Mouse (Mus musculus) embryonic facial prominence, embryonic 15.5 days (tissue): ENCODE measurements around the gene Ddx31. TPM values are rescaled to one million over a fixed set of nuclear protein-coding genes. Genes with fewer than 3 reads are reported as not detected.

ENCODE experiments used
- ATAC-seq: fragments of 200-750 bp; cut with Nextera tagmentation; 2 replicates; pipeline ENCODE4 v1.8.0; 2017; ENCODE audit warnings: low read depth, moderate TSS enrichment; ENCODE audit not compliant: insufficient number of reproducible peaks, low FRiP score, low TSS enrichment
- H3K27ac ChIP-seq: fragments of 300-500 bp; sonication (generic); replicated peaks from 2 replicates; pipeline ENCODE4 v1.5.1; 2015; ENCODE audit warnings: mild to moderate bottlenecking, inconsistent platforms
- H3K27me3 ChIP-seq: fragments of 300-500 bp; sonication (generic); 2 replicates; pipeline ENCODE4 v1.6.1; 2015; ENCODE audit warnings: inconsistent platforms
- H3K36me3 ChIP-seq: fragments of 300-500 bp; sonication (generic); 2 replicates; pipeline ENCODE4 v1.6.1; 2015; ENCODE audit warnings: mild to moderate bottlenecking, inconsistent platforms
- H3K4me1 ChIP-seq: fragments of 300-500 bp; sonication (generic); 2 replicates; pipeline ENCODE4 v1.6.1; 2015; ENCODE audit warnings: inconsistent platforms
- H3K4me2 ChIP-seq: fragments of 300-500 bp; sonication (generic); replicated peaks from 2 replicates; pipeline ENCODE4 v1.6.1; 2015; ENCODE audit warnings: mild to moderate bottlenecking, inconsistent platforms
- H3K4me3 ChIP-seq: fragments of 300-500 bp; sonication (generic); replicated peaks from 2 replicates; pipeline ENCODE4 v1.5.1; 2015; ENCODE audit warnings: mild to moderate bottlenecking, inconsistent platforms
- H3K9ac ChIP-seq: fragments of 300-500 bp; sonication (generic); 2 replicates; pipeline ENCODE4 v1.6.1; 2015; ENCODE audit warnings: inconsistent platforms
- H3K9me3 ChIP-seq: fragments of 300-500 bp; sonication (generic); replicated peaks from 2 replicates; pipeline ENCODE4 v1.6.1; 2016; ENCODE audit warnings: inconsistent platforms
- WGBS: fragments of 180-500 bp; shearing (Covaris S2); methylation state at CpG from one replicate; pipeline ENCODE4 v1.1.7; 2015; 5-methylcytosine and 5-hydroxymethylcytosine counted together
- polyA plus RNA-seq: library from polyadenylated mRNA; unstranded; fragments of >200 nt; fragmentation: Nextera tagmentation; extraction: Ambion mirVana; gene quantifications from 2 replicates; pipeline ENCODE4 v1.2.1, GENCODE M21; 2015

The Ddx31 gene
- polyA plus RNA-seq, 1 experiment from 2014 or later: 13.7 TPM

DNA sequence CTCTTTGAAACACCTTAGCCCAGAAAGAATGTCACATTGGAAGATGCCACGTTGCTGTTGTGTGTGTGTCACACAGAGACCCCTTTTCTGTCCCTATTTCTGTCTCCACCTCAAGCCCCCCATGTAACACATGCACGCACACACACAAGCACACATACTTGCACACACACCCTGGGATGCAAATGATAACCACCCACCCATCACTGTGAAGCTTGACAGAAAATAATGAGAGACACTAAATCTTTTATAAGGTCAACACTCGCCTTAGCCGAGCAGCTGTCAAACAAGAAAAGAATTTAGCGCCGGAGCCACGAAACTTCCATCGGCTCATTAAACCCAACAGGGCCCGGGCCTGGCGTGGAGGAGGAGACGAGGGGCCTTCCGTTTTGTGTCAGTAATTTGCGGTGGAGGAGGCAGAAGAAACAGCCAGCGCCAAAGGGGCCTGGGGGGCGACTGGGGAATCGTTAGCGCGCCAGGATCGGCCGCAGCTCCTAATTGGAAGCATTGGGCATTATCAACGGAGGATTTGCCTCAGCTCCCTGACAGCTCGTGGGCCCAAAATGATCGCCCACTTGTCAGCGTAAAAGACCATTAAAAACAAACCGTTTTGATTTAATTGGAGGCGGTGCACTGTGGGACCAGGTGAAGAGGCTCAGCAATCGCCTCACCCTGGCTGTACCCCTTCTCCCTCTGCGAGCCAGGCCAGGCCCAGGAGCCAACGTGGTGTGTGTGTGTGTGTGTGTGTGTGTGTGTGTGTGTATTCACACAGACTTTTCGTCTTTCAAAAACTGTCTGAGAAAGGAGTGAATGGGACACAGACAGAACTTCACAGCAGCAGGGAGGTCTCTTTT is 103.7 kb downstream of the Ddx31 start:
- 46% methylated on average over 30 of the region's 30 CpGs for WGBS
- no peak overlapping the region for H3K9ac ChIP-seq
- H3K4me2 ChIP-seq: no peak overlapping the region
- peaks cover 6% of the 10 kb centered on the region; the same call in 1 of the 2 replicates for H3K27me3 ChIP-seq
- H3K27ac ChIP-seq: no peak overlapping the region
- no peaks in the 10 kb centered on the region for H3K4me1 ChIP-seq
- H3K9me3 ChIP-seq: no peaks in the 10 kb centered on the region
- H3K36me3 ChIP-seq: no peaks in the 10 kb centered on the region
- H3K4me3 ChIP-seq: no peak overlapping the region
- no peak for ATAC-seq

DNA sequence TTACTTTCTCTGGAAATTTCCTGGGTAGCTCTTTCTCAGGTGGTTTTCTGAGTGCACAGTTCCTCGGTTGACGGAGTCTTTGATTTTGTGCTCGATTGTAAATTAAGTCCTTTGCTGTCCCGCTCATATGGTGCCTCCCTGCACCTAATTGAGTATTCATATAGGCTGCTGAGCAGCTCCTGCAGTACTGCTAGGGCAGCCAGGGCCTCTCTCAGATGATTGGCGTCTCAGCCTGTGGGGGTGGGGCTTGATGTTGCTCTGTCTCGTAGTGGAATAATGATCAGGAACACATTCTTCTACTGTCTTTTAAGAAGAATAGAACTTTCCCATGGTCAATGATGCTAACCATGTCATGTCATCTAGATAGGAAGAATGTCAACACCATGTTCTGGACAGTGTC is 105.2 kb downstream of the Ddx31 start:
- no peak for ATAC-seq
- Histone ChIP-seq H3K9ac (no peak overlapping the region), H3K36me3 (no peaks in the 10 kb centered on the region), H3K4me1 (no peaks in the 10 kb centered on the region), H3K4me3 (no peak overlapping the region), H3K9me3 (no peaks in the 10 kb centered on the region), H3K27ac (no peak overlapping the region), H3K4me2 (no peak overlapping the region), H3K27me3 (peaks cover 6% of the 10 kb centered on the region; the same call in 1 of the 2 replicates)
- WGBS: 52% methylated on average over 6 of the region's 6 CpGs

DNA sequence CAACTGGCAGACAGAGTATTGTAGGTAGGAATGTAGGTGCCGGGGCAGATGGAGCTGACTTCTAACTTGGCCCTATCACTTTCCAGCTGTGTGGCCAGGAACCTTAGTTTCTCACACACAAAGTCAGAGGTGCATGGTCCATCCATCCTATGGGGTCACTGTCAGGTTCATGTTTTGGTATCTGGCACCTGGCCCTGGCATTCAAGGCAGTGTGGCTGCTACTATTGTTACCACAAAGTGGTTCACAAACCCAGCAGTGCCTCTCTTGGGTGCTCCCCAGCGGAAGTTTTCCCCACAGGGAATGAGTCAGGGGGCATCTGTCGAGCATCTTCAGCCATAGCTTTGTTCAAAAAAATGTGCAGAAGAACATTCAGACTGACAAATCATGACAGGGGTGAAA is 106.1 kb downstream of the Ddx31 start:
- no peak overlapping the region for H3K9ac ChIP-seq
- WGBS: 76% methylated on average over 3 of the region's 3 CpGs
- no peak for ATAC-seq
- H3K36me3 ChIP-seq: no peaks in the 10 kb centered on the region
- H3K27me3 ChIP-seq: peaks cover 6% of the 10 kb centered on the region; the same call in 1 of the 2 replicates
- H3K4me3 ChIP-seq: no peak overlapping the region
- no peaks in the 10 kb centered on the region for H3K9me3 ChIP-seq
- no peaks in the 10 kb centered on the region for H3K4me1 ChIP-seq
- no peak overlapping the region for H3K4me2 ChIP-seq
- no peak overlapping the region for H3K27ac ChIP-seq

DNA sequence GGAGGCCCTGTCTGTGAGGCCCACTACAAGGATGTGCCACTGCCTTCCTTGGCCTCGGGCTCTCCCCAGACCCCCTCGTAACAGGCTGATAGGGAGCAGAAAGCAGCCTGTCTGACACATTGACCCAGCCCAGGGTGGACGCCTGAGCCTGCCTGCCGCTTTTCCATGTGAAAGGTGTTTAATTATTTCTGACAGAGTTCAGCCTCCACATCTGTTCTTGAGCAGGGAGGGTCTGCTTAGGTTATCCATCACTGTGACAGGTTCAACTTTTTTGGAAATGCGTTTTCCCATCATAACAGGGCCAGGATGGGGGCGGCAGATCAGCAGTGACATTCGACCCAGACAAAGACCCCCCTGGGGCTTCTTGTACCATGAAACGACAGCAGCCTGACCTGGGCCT is 112.8 kb downstream of the Ddx31 start:
- no peaks in the 10 kb centered on the region for H3K9me3 ChIP-seq
- no peak for ATAC-seq
- H3K27me3 ChIP-seq: no peaks in the 10 kb centered on the region; the same call in 1 of the 2 replicates
- WGBS: 32% methylated on average over 8 of the region's 8 CpGs
- no peak overlapping the region for H3K4me3 ChIP-seq
- H3K4me1 ChIP-seq: no peaks in the 10 kb centered on the region
- no peak overlapping the region for H3K27ac ChIP-seq
- no peaks in the 10 kb centered on the region for H3K36me3 ChIP-seq
- H3K9ac ChIP-seq: no peak overlapping the region
- no peak overlapping the region for H3K4me2 ChIP-seq

DNA sequence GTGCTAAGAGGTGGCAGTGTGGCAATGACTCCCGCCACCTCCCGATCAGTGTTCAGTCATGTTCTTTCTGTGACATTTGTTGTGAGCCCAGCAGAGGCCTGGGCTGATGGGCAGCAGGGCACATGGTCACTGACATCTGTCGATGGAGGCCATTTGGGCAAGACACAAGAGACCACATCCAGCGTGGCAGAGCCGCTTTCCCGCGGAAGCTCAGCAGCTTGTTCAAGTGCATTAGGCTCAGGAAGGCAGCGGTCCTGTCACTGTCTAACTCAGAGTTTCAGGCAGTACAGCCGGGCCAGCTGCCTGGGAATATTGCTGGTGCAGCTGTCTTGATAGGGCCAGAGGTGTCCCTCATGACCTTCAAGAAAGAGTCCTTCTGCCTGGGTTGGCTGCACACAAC is 114.4 kb downstream of the Ddx31 start:
- Histone ChIP-seq H3K27me3 (no peaks in the 10 kb centered on the region), H3K27ac (no peak overlapping the region), H3K4me3 (no peak overlapping the region), H3K36me3 (no peaks in the 10 kb centered on the region), H3K9me3 (no peaks in the 10 kb centered on the region), H3K4me1 (no peaks in the 10 kb centered on the region), H3K9ac (no peak overlapping the region), H3K4me2 (no peak overlapping the region)
- 90% methylated on average over 9 of the region's 9 CpGs for WGBS
- no peak for ATAC-seq

Other genes with a start within 250 kb of the Ddx31 start
- gene Gfi1b, start 218.4 kb upstream of the Ddx31 start, polyA plus RNA-seq: not detected in 2 replicates
- gene Tsc1, start 199.2 kb upstream of the Ddx31 start, polyA plus RNA-seq: 17.2 and 18.0 TPM in 2 replicates
- 7.4 and 10.3 TPM in 2 replicates for gene Spaca9, start 140.7 kb upstream of the Ddx31 start, polyA plus RNA-seq
- 2.9 and 6.5 TPM in 2 replicates for gene Ak8, start 140.2 kb upstream of the Ddx31 start, polyA plus RNA-seq
- 13.3 and 13.7 TPM in 2 replicates for gene Gtf3c4, start within 50 bp of the Ddx31 start, polyA plus RNA-seq
- 0.07 TPM in 1 of 2 replicates, not detected in the other for gene Barhl1, start 76.3 kb downstream of the Ddx31 start, polyA plus RNA-seq
- gene Cfap77, start 214.7 kb downstream of the Ddx31 start, polyA plus RNA-seq: 0.56 and 1.8 TPM in 2 replicates
- gene Ttf1, start 219.9 kb downstream of the Ddx31 start, polyA plus RNA-seq: 11.5 and 12.5 TPM in 2 replicates